Mouse (Mus musculus): ENCODE measurements around the gene Slc35b2. TPM values are rescaled to one million over a fixed set of nuclear protein-coding genes. Genes with fewer than 3 reads are reported as not detected.

The Slc35b2 gene
- total RNA-seq, 1 experiment from 2014 or later: 76.7 TPM

GRCm38 (mm10) chr17:45574129-45574761 is 10.6 kb downstream of the Slc35b2 start:
- peak; percentile 27 to 33 for ATAC-seq (replicated peaks in 1 of 2; ENCODE audit: insufficient read depth in 1 of 2, low FRiP score in 2 of 2, low TSS enrichment in 1 of 2, low read depth in 1 of 2, poor library complexity in 2 of 2, severe bottlenecking in 2 of 2)

- ATAC-seq (replicated peaks in 1 of 2; ENCODE audit: insufficient read depth in 1 of 2, low FRiP score in 2 of 2, low TSS enrichment in 1 of 2, low read depth in 1 of 2, poor library complexity in 2 of 2, severe bottlenecking in 2 of 2): no peak
These were observed 11.6 kb downstream of the Slc35b2 start for GRCm38 (mm10) chr17:45575123-45575897.

GRCm38 (mm10) chr17:45578242-45578641 is 14.6 kb downstream of the Slc35b2 start:
- no peak for ATAC-seq (replicated peaks in 1 of 2; ENCODE audit: insufficient read depth in 1 of 2, low FRiP score in 2 of 2, low TSS enrichment in 1 of 2, low read depth in 1 of 2, poor library complexity in 2 of 2, severe bottlenecking in 2 of 2)

GRCm38 (mm10) chr17:45578843-45579242 is 15.2 kb downstream of the Slc35b2 start:
- no peak for ATAC-seq (replicated peaks in 1 of 2; ENCODE audit: insufficient read depth in 1 of 2, low FRiP score in 2 of 2, low TSS enrichment in 1 of 2, low read depth in 1 of 2, poor library complexity in 2 of 2, severe bottlenecking in 2 of 2)

- no peak for ATAC-seq (replicated peaks in 1 of 2; ENCODE audit: insufficient read depth in 1 of 2, low FRiP score in 2 of 2, low TSS enrichment in 1 of 2, low read depth in 1 of 2, poor library complexity in 2 of 2, severe bottlenecking in 2 of 2)
These were observed 15.9 kb downstream of the Slc35b2 start for GRCm38 (mm10) chr17:45579554-45579953.

GRCm38 (mm10) chr17:45580958-45581477 is 17.3 kb downstream of the Slc35b2 start:
- ATAC-seq (replicated peaks in 1 of 2; ENCODE audit: insufficient read depth in 1 of 2, low FRiP score in 2 of 2, low TSS enrichment in 1 of 2, low read depth in 1 of 2, poor library complexity in 2 of 2, severe bottlenecking in 2 of 2): no peak

GRCm38 (mm10) chr17:45581567-45581983 is 17.9 kb downstream of the Slc35b2 start:
- ATAC-seq (replicated peaks in 1 of 2; ENCODE audit: insufficient read depth in 1 of 2, low FRiP score in 2 of 2, low TSS enrichment in 1 of 2, low read depth in 1 of 2, poor library complexity in 2 of 2, severe bottlenecking in 2 of 2): peak; percentile 52 to 60

- no peak for ATAC-seq (replicated peaks in 1 of 2; ENCODE audit: insufficient read depth in 1 of 2, low FRiP score in 2 of 2, low TSS enrichment in 1 of 2, low read depth in 1 of 2, poor library complexity in 2 of 2, severe bottlenecking in 2 of 2)
These were observed 18.5 kb downstream of the Slc35b2 start for GRCm38 (mm10) chr17:45582188-45582587.

- no peak for ATAC-seq (replicated peaks in 1 of 2; ENCODE audit: insufficient read depth in 1 of 2, low FRiP score in 2 of 2, low TSS enrichment in 1 of 2, low read depth in 1 of 2, poor library complexity in 2 of 2, severe bottlenecking in 2 of 2)
These were observed 19.2 kb downstream of the Slc35b2 start for GRCm38 (mm10) chr17:45582715-45583355.

GRCm38 (mm10) chr17:45584096-45584896 is 20.6 kb downstream of the Slc35b2 start:
- ATAC-seq (replicated peaks in 1 of 2; ENCODE audit: insufficient read depth in 1 of 2, low FRiP score in 2 of 2, low TSS enrichment in 1 of 2, low read depth in 1 of 2, poor library complexity in 2 of 2, severe bottlenecking in 2 of 2): peak; percentile 10 to 19; a peak in 2 of 4 replicates

- ATAC-seq (replicated peaks in 1 of 2; ENCODE audit: insufficient read depth in 1 of 2, low FRiP score in 2 of 2, low TSS enrichment in 1 of 2, low read depth in 1 of 2, poor library complexity in 2 of 2, severe bottlenecking in 2 of 2): peak; percentile 46 to 55; a peak in 2 of 4 replicates
These were observed 21.4 kb downstream of the Slc35b2 start for GRCm38 (mm10) chr17:45584939-45585678.

- ATAC-seq (replicated peaks in 1 of 2; ENCODE audit: insufficient read depth in 1 of 2, low FRiP score in 2 of 2, low TSS enrichment in 1 of 2, low read depth in 1 of 2, poor library complexity in 2 of 2, severe bottlenecking in 2 of 2): no peak
These were observed 22.2 kb downstream of the Slc35b2 start for GRCm38 (mm10) chr17:45585725-45586448.

GRCm38 (mm10) chr17:45586449-45586837 is 22.8 kb downstream of the Slc35b2 start:
- ATAC-seq (replicated peaks in 1 of 2; ENCODE audit: insufficient read depth in 1 of 2, low FRiP score in 2 of 2, low TSS enrichment in 1 of 2, low read depth in 1 of 2, poor library complexity in 2 of 2, severe bottlenecking in 2 of 2): no peak

GRCm38 (mm10) chr17:45588370-45588769 is 24.7 kb downstream of the Slc35b2 start:
- ATAC-seq (replicated peaks in 1 of 2; ENCODE audit: insufficient read depth in 1 of 2, low FRiP score in 2 of 2, low TSS enrichment in 1 of 2, low read depth in 1 of 2, poor library complexity in 2 of 2, severe bottlenecking in 2 of 2): no peak

- ATAC-seq (replicated peaks in 1 of 2; ENCODE audit: insufficient read depth in 1 of 2, low FRiP score in 2 of 2, low TSS enrichment in 1 of 2, low read depth in 1 of 2, poor library complexity in 2 of 2, severe bottlenecking in 2 of 2): no peak
These were observed 25.6 kb downstream of the Slc35b2 start for GRCm38 (mm10) chr17:45589236-45589635.

- no peak for ATAC-seq (replicated peaks in 1 of 2; ENCODE audit: insufficient read depth in 1 of 2, low FRiP score in 2 of 2, low TSS enrichment in 1 of 2, low read depth in 1 of 2, poor library complexity in 2 of 2, severe bottlenecking in 2 of 2)
These were observed 26.2 kb downstream of the Slc35b2 start for GRCm38 (mm10) chr17:45589844-45590243.
